Mouse (Mus musculus): ENCODE measurements around the gene Aph1c.
"Not testable (repeated sequence)": the region's sequence is repeated elsewhere in the genome, so short reads cannot be mapped to it uniquely, and the experiment has no call there.

Gene Aph1c

GRCm38 (mm10) chr9:66825990-66826389, 8.5 kb downstream of the Aph1c start:
- DNase-seq = peak; percentile 53

- DNase-seq = not testable (repeated sequence)
Observed at GRCm38 (mm10) chr9:66822255-66822654, 12.3 kb downstream of the Aph1c start.

GRCm38 (mm10) chr9:66820996-66821395, 13.5 kb downstream of the Aph1c start:
- no peak for DNase-seq

DNA sequence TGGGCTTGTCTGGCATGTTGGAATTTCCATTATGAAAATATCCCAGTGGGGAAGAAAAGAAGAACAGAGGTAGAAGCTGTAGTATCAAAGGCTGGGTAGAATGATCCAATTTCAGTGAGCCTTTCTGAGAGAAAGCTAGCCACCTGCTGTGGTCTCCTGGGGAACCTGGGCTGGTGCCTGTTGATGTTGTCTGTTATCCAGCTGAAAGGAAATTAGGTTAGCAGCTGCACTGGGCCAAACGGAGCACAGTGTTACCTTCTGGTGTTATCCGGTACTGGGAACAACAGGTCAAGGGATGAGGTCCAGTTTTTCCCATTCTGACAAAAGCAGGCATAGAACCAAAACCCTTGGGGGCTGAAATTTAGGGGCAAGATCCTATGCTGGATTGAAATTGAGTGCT, 21.1 kb downstream of the Aph1c start:
- no peak for DNase-seq

- DNase-seq = not testable (repeated sequence)
Observed at GRCm38 (mm10) chr9:66805951-66806350, 28.6 kb downstream of the Aph1c start.

DNA sequence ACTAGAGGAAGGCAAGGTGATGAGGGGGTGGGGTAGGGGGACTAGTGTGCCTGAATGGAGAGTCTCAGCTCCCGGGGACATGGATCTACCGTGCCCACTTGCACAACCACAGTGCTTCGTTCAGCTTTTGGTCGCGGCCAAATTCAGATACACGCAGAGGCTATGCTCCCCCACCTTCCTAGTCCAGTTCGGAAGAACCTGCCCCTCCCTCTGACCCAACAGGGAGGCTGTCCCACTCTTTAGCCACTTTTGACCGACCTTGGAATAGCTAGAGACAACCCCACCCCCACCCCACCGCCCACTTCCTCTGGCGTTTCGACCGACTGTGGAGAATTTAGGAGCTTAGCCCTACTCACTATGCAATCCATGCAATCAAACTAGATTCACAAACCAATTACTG, 32.6 kb downstream of the Aph1c start:
- DNase-seq = no peak

- DNase-seq = no peak
Observed at GRCm38 (mm10) chr9:66796739-66797138, 37.8 kb downstream of the Aph1c start, which contains the start of gene Gm10647. Gm10647 (plus strand) TSS chr9:66797039.

DNA sequence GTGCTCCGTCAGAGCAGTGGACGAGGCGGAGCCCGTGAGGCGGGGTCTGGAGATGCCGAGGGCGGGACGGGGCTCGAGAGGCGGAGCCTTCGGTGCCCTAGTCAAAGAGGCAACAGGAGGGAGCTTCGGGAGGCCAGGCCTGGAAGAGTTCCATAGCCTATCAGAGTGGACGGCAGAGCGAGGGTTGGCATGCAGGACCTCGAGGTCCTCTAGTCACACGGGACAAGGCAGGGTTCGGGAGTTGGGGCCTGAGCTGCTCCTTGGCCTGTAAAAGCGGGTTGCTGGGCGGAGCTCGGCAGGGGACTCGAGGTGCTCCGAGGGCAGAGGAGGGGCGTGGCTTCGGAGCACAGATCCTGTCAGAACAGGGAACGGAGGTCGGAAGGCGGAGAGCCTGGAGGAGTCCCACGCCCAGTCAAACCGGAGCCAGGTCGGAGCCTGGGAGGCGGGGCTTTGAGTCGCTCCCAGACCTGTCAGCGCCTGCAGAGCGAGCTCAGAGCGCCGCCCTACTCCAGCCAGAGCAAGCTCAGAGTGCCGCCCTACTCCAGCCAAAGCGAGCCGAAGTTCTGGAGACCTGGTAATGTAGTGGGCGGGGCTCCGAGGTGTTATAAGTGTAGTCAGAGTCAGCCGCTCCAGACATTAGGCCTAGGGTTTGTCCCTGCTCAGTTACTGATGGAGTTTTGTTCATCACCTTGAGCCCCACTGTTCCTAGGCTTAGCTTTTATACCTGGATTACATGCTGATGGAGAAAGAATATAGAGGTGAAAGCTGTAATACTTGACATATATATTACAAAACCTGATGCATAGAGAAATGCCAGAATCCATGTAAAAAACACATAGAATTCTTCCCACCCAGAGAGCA, 38.8 kb downstream of the Aph1c start, which contains the start of gene Aph1b:
TSS of gene Aph1b (minus strand) at position 27 of the 861 bp plus-strand sequence.
- peak; percentile 95 for DNase-seq

DNA sequence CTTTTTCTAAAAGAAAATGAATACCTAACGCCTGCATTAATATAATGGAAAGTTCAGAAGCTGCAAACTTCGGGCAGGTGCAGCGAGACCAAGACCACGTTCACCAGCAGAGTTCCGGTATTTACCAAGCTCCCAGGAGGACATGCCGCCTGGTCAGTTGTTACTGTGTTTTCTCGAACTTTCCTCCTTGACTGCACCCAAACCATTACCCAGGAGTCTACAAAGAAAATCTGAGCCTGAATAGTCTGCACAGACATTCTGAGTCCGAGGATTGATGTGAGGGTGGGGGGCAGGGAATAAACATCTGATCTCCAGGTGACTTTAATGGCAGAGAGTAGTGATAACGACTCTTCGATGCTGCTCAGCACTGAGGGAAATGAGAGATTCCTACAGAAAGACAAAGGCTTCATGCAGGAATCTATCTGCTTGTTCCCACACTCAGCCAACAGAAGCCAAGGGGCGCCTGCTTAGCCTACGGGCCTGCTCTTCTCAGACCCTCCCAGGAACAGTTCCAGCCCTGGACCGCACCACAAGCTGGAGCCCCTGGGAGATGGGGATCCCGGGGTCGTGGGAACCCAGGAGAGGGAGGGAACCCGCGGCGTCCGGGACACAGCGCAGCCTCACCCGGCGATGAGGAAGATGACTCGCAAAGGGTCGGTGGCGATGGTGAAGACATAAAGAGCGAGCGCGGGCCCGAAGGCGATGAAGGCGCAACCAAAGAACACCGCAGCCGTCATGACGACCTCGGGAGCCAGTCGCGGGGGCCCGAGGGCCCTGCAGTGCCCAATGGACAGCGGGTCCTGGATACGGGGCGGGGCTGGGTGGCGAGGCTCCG, 39.7 kb downstream of the Aph1c start:
- DNase-seq = no peak

DNA sequence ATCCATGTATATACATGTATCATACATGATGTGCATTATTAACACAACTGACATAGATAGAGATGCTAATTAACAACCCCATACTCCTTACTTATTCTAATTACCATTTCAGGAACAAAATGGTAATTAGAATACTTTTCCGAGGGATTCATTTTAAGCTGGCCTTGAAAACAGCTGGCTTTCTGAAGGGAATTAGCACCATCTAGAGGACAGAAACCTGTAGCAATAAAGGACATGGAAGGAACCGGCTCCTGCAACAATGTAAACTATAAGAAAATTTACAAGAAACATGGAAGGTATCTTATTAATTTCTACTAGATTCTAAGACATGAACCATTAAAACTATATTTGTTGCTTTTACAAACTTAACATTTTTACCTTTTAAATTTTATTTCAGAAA, 46.7 kb downstream of the Aph1c start:
- DNase-seq = peak; percentile 25

DNA sequence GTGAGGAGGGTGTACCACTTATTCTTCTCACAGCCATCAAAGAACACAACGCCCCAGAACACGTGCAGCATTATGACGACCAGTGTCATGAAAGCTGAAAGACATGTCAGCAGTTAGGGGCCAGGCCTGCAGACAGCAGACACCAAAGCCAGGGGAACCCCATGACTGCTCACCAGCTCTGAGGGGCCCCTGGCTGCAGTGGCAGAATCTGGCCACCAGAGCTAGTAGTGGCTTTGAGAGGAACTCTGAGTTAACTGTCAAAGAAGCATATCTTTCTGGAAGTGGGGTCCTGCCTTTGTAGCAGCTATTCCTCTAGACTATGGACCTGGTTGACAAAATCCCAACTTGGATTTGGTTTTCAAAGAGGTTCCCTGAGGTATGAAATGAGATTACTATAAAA, 50.0 kb downstream of the Aph1c start:
- not testable (repeated sequence) for DNase-seq

DNA sequence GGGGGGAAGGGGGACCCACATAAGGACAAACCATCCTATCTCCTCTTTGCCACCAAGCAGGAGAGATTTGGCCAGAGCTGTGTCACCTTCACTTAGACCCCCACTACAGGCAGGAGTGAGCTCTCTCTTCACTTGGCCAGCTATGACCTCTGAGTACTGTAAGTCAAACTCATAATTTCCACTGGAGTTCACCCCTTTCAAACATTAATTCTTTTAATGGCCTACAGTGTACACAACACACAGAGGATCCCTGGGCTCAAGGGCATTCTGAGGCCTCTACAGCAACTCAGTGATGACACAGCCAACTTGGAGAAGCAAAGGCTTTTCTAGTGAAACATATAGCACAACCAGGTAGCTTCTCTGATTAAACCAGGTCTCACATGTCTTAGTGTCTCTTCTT, 63.8 kb downstream of the Aph1c start:
- no peak for DNase-seq

DNA sequence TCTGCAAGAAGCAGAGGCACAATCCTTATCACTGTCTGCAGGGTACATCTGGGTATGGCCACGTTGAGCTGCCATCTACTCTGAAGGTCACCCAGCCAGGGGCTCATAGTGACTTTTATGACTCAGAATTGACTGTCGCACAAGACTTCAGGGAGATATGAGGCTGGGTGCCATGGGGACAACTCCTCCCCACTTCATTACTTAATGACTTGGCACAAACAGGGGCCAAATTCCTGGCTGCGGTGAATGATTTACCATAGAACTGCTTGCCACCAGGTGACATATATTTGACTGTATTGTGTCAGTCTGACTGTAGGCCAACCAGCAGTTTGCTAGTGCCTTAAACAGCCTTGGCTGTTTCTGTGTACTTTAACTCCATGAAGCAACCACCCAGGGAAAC, 65.3 kb downstream of the Aph1c start:
- DNase-seq = no peak

GRCm38 (mm10) chr9:66768721-66769120, 65.8 kb downstream of the Aph1c start:
- DNase-seq = no peak
